In genomic region chr1:38261076-38261475, GRCm38 (mm10) we compare ENCODE assay signal across 24 mouse cellular contexts.
DNase-seq lines count a peak whose midpoint lies in the region; TF ChIP-seq lines count a peak whose summit lies in the region.
"Had no signal": no experiment of that assay in that cellular context is flagged by ENCODE, and none has a peak within 500 bp of the region (broad histone marks: within the 10 kb centered on the region; RNA-seq: fewer than 3 reads in every experiment).

No protein-coding gene starts in this region.

- no peaks in the 10 kb centered on the region for H3K27me3 ChIP-seq in heart, embryonic 10.5 days (ENCODE audit: insufficient read depth, poor library complexity, severe bottlenecking)
- no peaks in the 10 kb centered on the region for H3K27me3 ChIP-seq in kidney, adult 2 months (replicated peaks; ENCODE audit: control insufficient read depth, insufficient read depth, low read length)
- H3K27me3 ChIP-seq: CH12.LX; forebrain, embryonic 13.5 days; limb, embryonic 12.5 days; neural tube, embryonic 13.5 days had no signal

- H3K4me1 ChIP-seq in heart, embryonic 10.5 days = peaks cover 2% of the 10 kb centered on the region; the same call in 1 of the 2 replicates
- no peaks in the 10 kb centered on the region for H3K4me1 ChIP-seq in kidney, adult 2 months (ENCODE audit: control insufficient read depth, insufficient read depth, low read length)
- 0 out of 2 replicates have a peak, but pooled peaks cover 2% of the 10 kb centered on the region for H3K4me1 ChIP-seq in brown adipose tissue, adult 24 weeks (ENCODE audit: control insufficient read depth, insufficient read depth, insufficient read length, low read length)
- H3K4me1 ChIP-seq: forebrain, embryonic 13.5 days had no signal

- no peak overlapping the region for H3K27ac ChIP-seq in heart, embryonic 10.5 days
- H3K27ac ChIP-seq in kidney, adult 2 months (ENCODE audit: insufficient read depth, low read depth, low read length) = no peak overlapping the region
- 0 out of 2 replicates have a peak overlapping the region, but pooled peaks have one; percentile 6 for H3K27ac ChIP-seq in brown adipose tissue, adult 24 weeks (replicated peaks; ENCODE audit: low read depth, low read length)
- H3K27ac ChIP-seq: forebrain, embryonic 13.5 days; hindbrain, embryonic 14.5 days; liver, embryonic 14.5 days; neural tube, embryonic 13.5 days had no signal

- H3K9me3 ChIP-seq in heart, embryonic 10.5 days = no peaks in the 10 kb centered on the region
- H3K9me3 ChIP-seq: forebrain, embryonic 13.5 days; neural tube, embryonic 13.5 days had no signal

- TF ChIP-seq CTCF in kidney, adult 2 months (conservative IDR thresholded peaks at IDR 0.05; ENCODE audit: insufficient read depth, insufficient read length, low read depth, low read length) = no peak

- no peak overlapping the region for H3K4me3 ChIP-seq in heart, embryonic 10.5 days
- H3K4me3 ChIP-seq in kidney, adult 2 months (ENCODE audit: insufficient read depth, low read depth, low read length) = no peak overlapping the region
- H3K4me3 ChIP-seq in brown adipose tissue, adult 24 weeks (ENCODE audit: insufficient read depth, low read depth, low read length) = no peak overlapping the region
- H3K4me3 ChIP-seq: forebrain, embryonic 13.5 days; limb, embryonic 12.5 days; myocyte; neural tube, embryonic 13.5 days had no signal

- peak; percentile 93 for DNase-seq in heart, adult 11 months
- DNase-seq in heart, embryonic 10.5 days (ENCODE audit: low spot score) = no peak
- DNase-seq in kidney, adult 2 months = peak; percentile 36
- no peak for DNase-seq in kidney, adult 11 months
- peak; percentile 10 for DNase-seq in lung, postnatal 10 days
- no peak for DNase-seq in lung, postnatal 14 days
- no peak for DNase-seq in adrenal gland, adult 2 months
- DNase-seq: adrenal gland, postnatal 10 days; B cell, adult 2 months; cerebellum, adult 8-10 months; cerebellum, postnatal 36 days; kidney, adult 9 months; kidney, postnatal 4 days; retina, postnatal 1 day; right cerebral cortex, postnatal 25 days had no signal

- WGBS in heart, embryonic 10.5 days = 57% methylated on average over 5 of the region's 5 CpGs
- 52% methylated on average over 5 of the region's 5 CpGs for WGBS in kidney, adult 2 months

- peaks cover 9% of the 10 kb centered on the region for H3K36me3 ChIP-seq in heart, embryonic 10.5 days
- H3K36me3 ChIP-seq in kidney, adult 2 months (ENCODE audit: control insufficient read depth, insufficient read depth, low read length) = no peaks in the 10 kb centered on the region
- H3K36me3 ChIP-seq: G1E had no signal

- no peak for TF ChIP-seq POLR2A in kidney, adult 2 months (IDR thresholded peaks at IDR 0.05; ENCODE audit: low read depth, low read length)

Comparison
In these comparisons a context has a peak if more than half of its experiments do, and no peak if none do; other contexts are left out.
1. DNase-seq: peak in heart, adult 11 months (single experiment), kidney, adult 2 months (single experiment) and lung, postnatal 10 days (single experiment); none in heart, embryonic 10.5 days (single experiment), kidney, adult 11 months (single experiment), lung, postnatal 14 days (single experiment) and adrenal gland, adult 2 months (single experiment).